Mouse (Mus musculus) myocyte (in vitro differentiated cells): ENCODE measurements at regions not wholly inside any gene's neighbourhood (a gene's known extent, or its start where the extent isn't known, plus 50 kb on each side); places are given as distances from the start of the nearest gene placed in this dataset.

Experiments used
- CEBPB ChIP-seq: IDR thresholded peaks from 2 replicates; pipeline ENCODE4 v1.6.1; 2011; ENCODE audit warnings: mild to moderate bottlenecking, moderate library complexity; ENCODE audit not compliant: poor library complexity, insufficient read depth, severe bottlenecking
- MAX ChIP-seq: IDR thresholded peaks from one replicate; pipeline ENCODE4 v1.6.1; 2011; ENCODE audit warnings: low read depth, mild to moderate bottlenecking, control low read depth
- MYOG ChIP-seq, 3 experiments: IDR thresholded peaks; one replicate each; pipeline ENCODE4 v1.6.1; 2011; ENCODE audit warnings: control low read depth in 2 of 3, low read depth in 2 of 3, mild to moderate bottlenecking in 2 of 3; ENCODE audit not compliant: insufficient read length in 2 of 3, control insufficient read depth in 1 of 3, insufficient read depth in 1 of 3
- POLR2A ChIP-seq: IDR thresholded peaks from one replicate; pipeline ENCODE4 v1.6.1; 2011; ENCODE audit warnings: low read depth, mild to moderate bottlenecking, control low read depth, moderate library complexity; ENCODE audit not compliant: insufficient read length
- POLR2AphosphoS2 ChIP-seq: IDR thresholded peaks from one replicate; pipeline ENCODE4 v1.6.1; 2011; ENCODE audit warnings: low read depth, control low read depth; ENCODE audit not compliant: insufficient read length
- TCF12 ChIP-seq: IDR thresholded peaks from one replicate; pipeline ENCODE4 v1.6.1; 2011; ENCODE audit warnings: mild to moderate bottlenecking, control low read depth; ENCODE audit not compliant: poor library complexity, insufficient read depth, severe bottlenecking

DNA sequence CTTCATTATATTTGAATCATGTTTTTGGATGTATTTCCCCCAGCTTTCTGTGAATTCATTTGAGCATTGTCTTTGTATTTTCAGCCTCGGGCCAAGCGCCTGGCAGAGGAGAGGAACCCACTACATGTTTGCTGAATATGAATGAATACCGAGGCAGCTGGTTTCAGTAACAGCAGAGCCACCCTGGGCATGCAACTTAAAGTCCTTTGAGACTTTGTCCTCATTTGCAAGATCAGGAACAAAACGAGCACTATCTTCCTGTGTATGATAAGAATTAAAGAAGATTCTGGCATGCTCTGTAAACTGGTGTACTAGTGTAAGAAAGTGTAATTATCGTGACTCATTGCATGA is 265.0 kb downstream of the Spry2 start:
- no peak for TF ChIP-seq TCF12
- TF ChIP-seq MYOG (IDR thresholded peaks at IDR 0.05; ENCODE audit: control insufficient read depth in 1 of 3, insufficient read depth in 1 of 3, insufficient read length in 2 of 3, low read depth in 2 of 3), result no peak
- TF ChIP-seq POLR2A, result no peak
- no peak for TF ChIP-seq CEBPB
- no peak for TF ChIP-seq MAX
- no peak for TF ChIP-seq POLR2AphosphoS2
